Mouse (Mus musculus) gastrocnemius, adult 2 months (tissue): ENCODE measurements around the gene Szrd1. TPM values are rescaled to one million over a fixed set of nuclear protein-coding genes. Genes with fewer than 3 reads are reported as not detected.

Experiments used
- DNase-seq: peaks from one replicate; pipeline ENCODE4 v3.0.0; 2022
- H3K27ac ChIP-seq: fragments of 200-600 bp; 2 replicates; pipeline ENCODE4 v1.8.1; 2022; ENCODE audit warnings: mild to moderate bottlenecking
- H3K4me3 ChIP-seq: fragments of 200-600 bp; 2 replicates; pipeline ENCODE4 v1.8.1; 2022; ENCODE audit warnings: mild to moderate bottlenecking, moderate library complexity
- CTCF ChIP-seq: fragments of 200-600 bp; IDR thresholded peaks from 2 replicates; pipeline ENCODE4 v1.8.1; 2022; ENCODE audit warnings: antibody characterized with exemption, mild to moderate bottlenecking, moderate library complexity
- intact Hi-C: fragments of 180-260 bp; cut with DNase I; formaldehyde crosslinking; loops from one replicate; pipeline ENCODE4 v1.15.1; 2025
- total RNA-seq, 2 experiments: library from RNA; stranded (reverse); gene quantifications; 2 replicates each; pipeline ENCODE4 v1.2.3; 2021

Gene Szrd1
- total RNA-seq, 2 experiments from 2014 or later = 146 to 163 TPM

GRCm38 (mm10) chr4:141098935-141099334 is 40.6 kb downstream of the Szrd1 start:
- TF ChIP-seq CTCF = no peak
- peak; percentile 4 for DNase-seq
- intact Hi-C loops = no loop called here
- H3K27ac ChIP-seq = no peak overlapping the region
- no peak overlapping the region for H3K4me3 ChIP-seq

- Histone ChIP-seq H3K27ac (no peak overlapping the region), H3K4me3 (no peak overlapping the region)
- TF ChIP-seq CTCF = no peak
- intact Hi-C loops = no loop called here
- DNase-seq = peak; percentile 12
Observed at GRCm38 (mm10) chr4:141096710-141097109, 42.9 kb downstream of the Szrd1 start.

GRCm38 (mm10) chr4:141095016-141095415 is 44.6 kb downstream of the Szrd1 start:
- TF ChIP-seq CTCF = no peak
- no peak overlapping the region for H3K4me3 ChIP-seq
- intact Hi-C loops = no loop called here
- no peak overlapping the region for H3K27ac ChIP-seq
- DNase-seq = peak; percentile 17

- TF ChIP-seq CTCF = no peak
- peak; percentile 7 for DNase-seq
- no peak overlapping the region for H3K4me3 ChIP-seq
- intact Hi-C loops = no loop called here
- H3K27ac ChIP-seq = no peak overlapping the region
Observed at GRCm38 (mm10) chr4:141088714-141089113, 50.9 kb downstream of the Szrd1 start.

GRCm38 (mm10) chr4:141088033-141088432 is 51.5 kb downstream of the Szrd1 start, which contains the start of gene Spata21:
Spata21 (plus strand) TSS chr4:141088333.
- no peak for DNase-seq
- intact Hi-C loops = no loop called here
- TF ChIP-seq CTCF = no peak
- no peak within 1 kb of the TSS for H3K27ac ChIP-seq
- H3K4me3 ChIP-seq = no peak within 1 kb of the TSS

GRCm38 (mm10) chr4:141086862-141087261 is 52.7 kb downstream of the Szrd1 start:
- no peak for TF ChIP-seq CTCF
- intact Hi-C loops = no loop called here
- H3K27ac ChIP-seq = no peak overlapping the region
- H3K4me3 ChIP-seq = no peak overlapping the region
- DNase-seq = no peak

GRCm38 (mm10) chr4:141078510-141079137 is 61.0 kb downstream of the Szrd1 start:
- Histone ChIP-seq H3K27ac (peak overlapping the region; percentile 89; the same call in 1 of the 2 replicates), H3K4me3 (peak overlapping the region; percentile 94; the same call in 1 of the 2 replicates)
- intact Hi-C loops = loop anchor here (5.0 kb wide), 1 partner anchor 59 kb away; the partner anchor contains the start of gene Szrd1
- no peak for TF ChIP-seq CTCF
- DNase-seq = no peak

GRCm38 (mm10) chr4:141077681-141078509 is 61.7 kb downstream of the Szrd1 start, which contains the start of gene Necap2:
Necap2 (minus strand) TSS chr4:141078357.
- intact Hi-C loops = loop anchor here (5.0 kb wide), 1 partner anchor 59 kb away; the partner anchor contains the start of gene Szrd1
- peak; percentile 96 for DNase-seq
- Histone ChIP-seq H3K4me3 (peak within 1 kb of the TSS; percentile 94), H3K27ac (peak within 1 kb of the TSS; percentile 92)
- TF ChIP-seq CTCF = peak; percentile 98; the same call in 1 of the 2 replicates

GRCm38 (mm10) chr4:141076761-141077506 is 62.6 kb downstream of the Szrd1 start:
- intact Hi-C loops = loop anchor here (5.0 kb wide), 1 partner anchor 60 kb away; the partner anchor contains the start of gene Szrd1

GRCm38 (mm10) chr4:141074109-141074508 is 65.5 kb downstream of the Szrd1 start:
- intact Hi-C loops = no loop called here
- peak; percentile 20 for DNase-seq
- Histone ChIP-seq H3K4me3 (peak overlapping the region; percentile 1; the same call in 1 of the 2 replicates), H3K27ac (peak overlapping the region; percentile 92)
- TF ChIP-seq CTCF = no peak

More at GRCm38 (mm10) chr4:141076761-141077506, 62.6 kb downstream of the Szrd1 start:
- DNase-seq = peak; percentile 47
- Histone ChIP-seq H3K4me3 (peak overlapping the region; percentile 94), H3K27ac (peak overlapping the region; percentile 92)
- no peak for TF ChIP-seq CTCF

GRCm38 (mm10) chr4:141073661-141074060 is 65.9 kb downstream of the Szrd1 start:
- intact Hi-C loops = no loop called here
- peak; percentile 93 for DNase-seq
- TF ChIP-seq CTCF = no peak
- Histone ChIP-seq H3K4me3 (peak overlapping the region; percentile 46), H3K27ac (peak overlapping the region; percentile 92)

- H3K27ac ChIP-seq = no peak overlapping the region
- no peak for TF ChIP-seq CTCF
- intact Hi-C loops = no loop called here
- H3K4me3 ChIP-seq = no peak overlapping the region
- DNase-seq = no peak
Observed at GRCm38 (mm10) chr4:141072502-141072901, 67.1 kb downstream of the Szrd1 start.
